Mouse (Mus musculus) left cerebral cortex, adult 8-10 months (tissue): ENCODE data around the gene Amz1. TPM values are rescaled to one million over a fixed set of nuclear protein-coding genes. Genes with fewer than 3 reads are reported as not detected.

Source experiments
- DNase-seq, 2 experiments: peaks; one replicate each; pipeline ENCODE4 v3.0.0; 2022; ENCODE audit warnings: low spot score in 2 of 2
- total RNA-seq, 4 experiments: library from RNA; stranded (reverse); gene quantifications; 2 replicates each; pipeline ENCODE4 v1.2.4; 2022

Gene Amz1
- total RNA-seq, 4 experiments from 2014 or later, result 21.0 to 28.7 (median 24.7) TPM

GRCm38 (mm10) chr5:140800288-140800923 lies 76.5 kb downstream of the Amz1 start:
- DNase-seq, result no peak

- DNase-seq, result no peak
These were observed 77.9 kb downstream of the Amz1 start for GRCm38 (mm10) chr5:140801782-140802181.

DNA sequence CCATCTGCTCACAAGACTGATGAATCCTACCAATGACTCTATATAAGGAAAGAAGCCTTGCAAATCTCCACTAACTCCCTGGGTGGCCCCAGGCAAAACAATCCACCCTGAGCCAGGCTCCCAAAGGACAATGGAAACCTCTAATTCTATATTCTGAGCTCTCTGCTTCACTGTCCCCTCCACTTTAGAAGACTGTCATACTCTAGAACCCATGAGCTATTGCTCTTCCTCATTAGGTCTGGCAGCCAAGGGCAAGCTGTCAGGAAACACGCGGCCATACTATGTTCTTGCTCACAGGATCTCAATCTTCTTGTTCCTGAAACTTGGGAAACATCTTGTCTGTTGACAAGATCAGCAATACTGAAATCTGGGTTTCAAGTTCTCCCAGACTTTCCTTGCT lies 82.3 kb downstream of the Amz1 start:
- DNase-seq, result no peak

DNA sequence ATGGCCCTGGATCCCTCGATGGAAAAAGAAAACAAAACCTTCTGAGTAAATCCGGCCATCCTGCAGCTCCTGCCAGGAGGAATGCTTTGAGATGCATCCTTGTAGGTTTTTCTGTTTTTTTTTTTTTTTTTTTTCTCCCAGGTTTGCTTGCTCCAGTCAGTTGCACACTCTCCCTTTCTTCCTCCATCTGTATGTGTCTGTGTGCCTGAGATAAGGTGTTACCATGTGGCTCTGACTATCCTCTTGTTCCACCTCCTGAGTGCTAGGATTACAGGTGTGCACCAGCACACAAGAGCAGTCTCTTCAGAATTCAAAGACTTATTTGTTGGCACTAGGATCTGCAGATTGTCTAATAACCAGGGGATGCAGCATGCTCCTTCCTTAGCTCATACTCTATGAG lies 83.0 kb downstream of the Amz1 start:
- DNase-seq, result no peak

Other genes starting within 250 kb of the Amz1 start
- gene Chst12, start 218.6 kb upstream of the Amz1 start, total RNA-seq, result 10 to 100 TPM; 17.4 to 20.2 (median 18.7) TPM
- gene Grifin, start 159.1 kb upstream of the Amz1 start, total RNA-seq, result 1 to 10 TPM in 1 of 4 experiments, under 1 TPM in 2, not detected in 1; 0.80 to 1.3 (median 0.93) TPM
- gene Lfng, start 116.8 kb upstream of the Amz1 start, total RNA-seq, result 10 to 100 TPM; 19.9 to 24.1 (median 22.3) TPM
- 100 to 1,000 TPM; 173 to 201 (median 187) TPM for gene Ttyh3, start 75.1 kb upstream of the Amz1 start, total RNA-seq
- gene Iqce, start 21.7 kb upstream of the Amz1 start, total RNA-seq, result 10 to 100 TPM; 45.8 to 52.8 (median 51.2) TPM
- 10 to 100 TPM; 20.0 to 21.1 (median 21.0) TPM for gene Brat1, start 19.1 kb upstream of the Amz1 start, total RNA-seq
- 10 to 100 TPM; 82.0 to 85.9 (median 83.8) TPM for gene Gna12, start 106.3 kb downstream of the Amz1 start, total RNA-seq